Mouse (Mus musculus): ENCODE measurements at regions not wholly inside any gene's neighbourhood (a gene's known extent, or its start where the extent isn't known, plus 50 kb on each side); places are given as distances from the start of the nearest gene placed in this dataset.

GRCm38 (mm10) chr2:50833791-50834190, 315.1 kb downstream of the Rnd3 start:
- TF ChIP-seq CTCF (IDR thresholded peaks at IDR 0.05; ENCODE audit: insufficient read depth, low read depth, low read length) (no peak), POLR2A (IDR thresholded peaks at IDR 0.05; ENCODE audit: insufficient read depth, low read depth, low read length) (no peak)
